Mouse (Mus musculus): ENCODE results near the gene Ptprn2. TPM values are rescaled to one million over a fixed set of nuclear protein-coding genes. Genes with fewer than 3 reads are reported as not detected.

Ptprn2 gene
- polyA plus RNA-seq, 1 experiment from 2014 or later, result 0.09 TPM

GRCm38 (mm10) chr12:116600054-116600453 lies 114.5 kb downstream of the Ptprn2 start:
- H3K27ac ChIP-seq, result no peak overlapping the region
- H3K36me3 ChIP-seq, result no peaks in the 10 kb centered on the region
- no peaks in the 10 kb centered on the region for H3K9me3 ChIP-seq (replicated peaks)
- 86% methylated on average over 6 of the region's 6 CpGs for WGBS
- H3K4me1 ChIP-seq, result no peaks in the 10 kb centered on the region
- no peak for DNase-seq (ENCODE audit: low spot score)
- H3K27me3 ChIP-seq (ENCODE audit: low read depth, poor library complexity, severe bottlenecking), result no peaks in the 10 kb centered on the region
- no peak overlapping the region for H3K4me3 ChIP-seq

GRCm38 (mm10) chr12:116601395-116601794 lies 115.9 kb downstream of the Ptprn2 start:
- no peaks in the 10 kb centered on the region for H3K9me3 ChIP-seq (replicated peaks)
- no peak for DNase-seq (ENCODE audit: low spot score)
- no peaks in the 10 kb centered on the region for H3K27me3 ChIP-seq (ENCODE audit: low read depth, poor library complexity, severe bottlenecking)
- H3K36me3 ChIP-seq, result no peaks in the 10 kb centered on the region
- no peak overlapping the region for H3K4me3 ChIP-seq
- peaks cover 3% of the 10 kb centered on the region; the same call in 1 of the 2 replicates for H3K4me1 ChIP-seq
- no peak overlapping the region for H3K27ac ChIP-seq
- WGBS, result 93% methylated on average over 3 of the region's 3 CpGs

- H3K4me3 ChIP-seq, result no peak overlapping the region
- H3K4me1 ChIP-seq, result peaks cover 6% of the 10 kb centered on the region; the same call in 1 of the 2 replicates
- H3K27me3 ChIP-seq (ENCODE audit: low read depth, poor library complexity, severe bottlenecking), result no peaks in the 10 kb centered on the region
- no peaks in the 10 kb centered on the region for H3K9me3 ChIP-seq (replicated peaks)
- H3K27ac ChIP-seq, result no peak overlapping the region
- DNase-seq (ENCODE audit: low spot score), result no peak
- no peaks in the 10 kb centered on the region for H3K36me3 ChIP-seq
- WGBS, result 80% methylated on average over 5 of the region's 5 CpGs
Observed at GRCm38 (mm10) chr12:116601921-116602320, 116.4 kb downstream of the Ptprn2 start.

- Histone ChIP-seq H3K36me3 (no peaks in the 10 kb centered on the region), H3K9me3 (replicated peaks) (no peaks in the 10 kb centered on the region), H3K4me3 (no peak overlapping the region), H3K27me3 (ENCODE audit: low read depth, poor library complexity, severe bottlenecking) (no peaks in the 10 kb centered on the region), H3K27ac (no peak overlapping the region), H3K4me1 (peaks cover 6% of the 10 kb centered on the region; the same call in 1 of the 2 replicates)
- whole genome bisulfite sequencing, result 88% methylated on average over 6 of the region's 6 CpGs
- DNase-seq (ENCODE audit: low spot score), result no peak
Observed at GRCm38 (mm10) chr12:116608598-116608997, 123.1 kb downstream of the Ptprn2 start.

- no peaks in the 10 kb centered on the region for H3K27me3 ChIP-seq (ENCODE audit: low read depth, poor library complexity, severe bottlenecking)
- H3K27ac ChIP-seq, result no peak overlapping the region
- H3K36me3 ChIP-seq, result no peaks in the 10 kb centered on the region
- no peaks in the 10 kb centered on the region for H3K4me1 ChIP-seq
- WGBS, result 38% methylated on average over 5 of the region's 5 CpGs
- no peaks in the 10 kb centered on the region for H3K9me3 ChIP-seq (replicated peaks)
- DNase-seq (ENCODE audit: low spot score), result peak; percentile 78
- no peak overlapping the region for H3K4me3 ChIP-seq
Observed at GRCm38 (mm10) chr12:116619868-116620267, 134.3 kb downstream of the Ptprn2 start.

- H3K27me3 ChIP-seq (ENCODE audit: low read depth, poor library complexity, severe bottlenecking), result no peaks in the 10 kb centered on the region
- WGBS, result 81% methylated on average over 3 of the region's 3 CpGs
- no peaks in the 10 kb centered on the region for H3K36me3 ChIP-seq
- no peak overlapping the region for H3K4me3 ChIP-seq
- no peak overlapping the region for H3K27ac ChIP-seq
- H3K9me3 ChIP-seq (replicated peaks), result no peaks in the 10 kb centered on the region
- H3K4me1 ChIP-seq, result no peaks in the 10 kb centered on the region
- DNase-seq (ENCODE audit: low spot score), result no peak
Observed at GRCm38 (mm10) chr12:116620299-116620698, 134.8 kb downstream of the Ptprn2 start.

GRCm38 (mm10) chr12:116621325-116622040 lies 136.0 kb downstream of the Ptprn2 start:
- Histone ChIP-seq H3K4me3 (no peak overlapping the region), H3K36me3 (no peaks in the 10 kb centered on the region), H3K4me1 (no peaks in the 10 kb centered on the region), H3K9me3 (replicated peaks) (no peaks in the 10 kb centered on the region), H3K27me3 (ENCODE audit: low read depth, poor library complexity, severe bottlenecking) (no peaks in the 10 kb centered on the region), H3K27ac (no peak overlapping the region)
- no peak for DNase-seq (ENCODE audit: low spot score)
- WGBS, result 83% methylated on average over 10 of the region's 10 CpGs

- no peaks in the 10 kb centered on the region for H3K9me3 ChIP-seq (replicated peaks)
- H3K4me3 ChIP-seq, result no peak overlapping the region
- H3K36me3 ChIP-seq, result no peaks in the 10 kb centered on the region
- WGBS, result 76% methylated on average over 6 of the region's 6 CpGs
- H3K4me1 ChIP-seq, result no peaks in the 10 kb centered on the region
- DNase-seq (ENCODE audit: low spot score), result no peak
- no peaks in the 10 kb centered on the region for H3K27me3 ChIP-seq (ENCODE audit: low read depth, poor library complexity, severe bottlenecking)
- H3K27ac ChIP-seq, result no peak overlapping the region
Observed at GRCm38 (mm10) chr12:116622665-116623387, 137.3 kb downstream of the Ptprn2 start.

- 59% methylated on average over 9 of the region's 9 CpGs for WGBS
- H3K9me3 ChIP-seq (replicated peaks), result no peaks in the 10 kb centered on the region
- H3K4me1 ChIP-seq, result no peaks in the 10 kb centered on the region
- DNase-seq (ENCODE audit: low spot score), result peak; percentile 68
- no peaks in the 10 kb centered on the region for H3K27me3 ChIP-seq (ENCODE audit: low read depth, poor library complexity, severe bottlenecking)
- no peaks in the 10 kb centered on the region for H3K36me3 ChIP-seq
- no peak overlapping the region for H3K27ac ChIP-seq
- H3K4me3 ChIP-seq, result no peak overlapping the region
Observed at GRCm38 (mm10) chr12:116625391-116626281, 140.1 kb downstream of the Ptprn2 start.

GRCm38 (mm10) chr12:116628992-116629391 lies 143.5 kb downstream of the Ptprn2 start:
- Histone ChIP-seq H3K4me3 (no peak overlapping the region), H3K4me1 (no peaks in the 10 kb centered on the region), H3K9me3 (replicated peaks) (no peaks in the 10 kb centered on the region), H3K27ac (no peak overlapping the region), H3K27me3 (ENCODE audit: low read depth, poor library complexity, severe bottlenecking) (no peaks in the 10 kb centered on the region), H3K36me3 (no peaks in the 10 kb centered on the region)
- WGBS, result 85% methylated on average over 3 of the region's 3 CpGs
- DNase-seq (ENCODE audit: low spot score), result no peak

- no peak for DNase-seq (ENCODE audit: low spot score)
- Histone ChIP-seq H3K36me3 (no peaks in the 10 kb centered on the region), H3K4me3 (no peak overlapping the region), H3K27me3 (ENCODE audit: low read depth, poor library complexity, severe bottlenecking) (peaks cover 19% of the 10 kb centered on the region; the same call in 1 of the 2 replicates), H3K4me1 (peaks cover 23% of the 10 kb centered on the region), H3K9me3 (replicated peaks) (no peaks in the 10 kb centered on the region), H3K27ac (no peak overlapping the region)
- WGBS, result 62% methylated on average over 2 of the region's 2 CpGs
Observed at GRCm38 (mm10) chr12:116637498-116637897, 152.0 kb downstream of the Ptprn2 start.

GRCm38 (mm10) chr12:116640871-116641270 lies 155.4 kb downstream of the Ptprn2 start:
- Histone ChIP-seq H3K36me3 (no peaks in the 10 kb centered on the region), H3K27me3 (ENCODE audit: low read depth, poor library complexity, severe bottlenecking) (peaks cover 23% of the 10 kb centered on the region; the same call in 1 of the 2 replicates), H3K4me3 (no peak overlapping the region), H3K9me3 (replicated peaks) (no peaks in the 10 kb centered on the region), H3K4me1 (peaks cover 25% of the 10 kb centered on the region), H3K27ac (no peak overlapping the region)
- 7% methylated on average over 4 of the region's 4 CpGs for WGBS
- no peak for DNase-seq (ENCODE audit: low spot score)
